Mouse (Mus musculus): ENCODE data around the gene Gabbr2.

Gabbr2 gene

DNA sequence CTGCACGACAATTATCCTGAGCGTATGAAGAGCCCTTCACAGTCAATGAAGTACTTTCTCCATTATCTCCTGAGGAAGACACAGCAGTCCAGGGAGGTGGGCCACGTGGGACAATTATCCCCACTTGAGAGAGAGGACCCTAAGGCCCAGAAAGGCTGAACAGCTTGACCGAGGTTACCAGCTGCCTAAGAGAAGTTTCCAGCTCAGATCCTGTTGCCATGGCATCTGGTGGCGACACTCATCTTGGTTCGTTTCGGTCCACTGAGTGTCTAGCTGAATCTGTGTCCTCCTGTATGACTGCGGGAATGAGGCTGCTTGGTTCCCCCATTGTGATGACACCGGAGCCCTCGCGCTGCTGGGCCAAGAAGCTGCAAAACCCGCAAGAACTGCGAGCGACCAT lies 76.2 kb downstream of the Gabbr2 start:
- no peak for DNase-seq (ENCODE audit: low spot score)

- DNase-seq (ENCODE audit: low spot score) = no peak
Observed at GRCm38 (mm10) chr4:46914606-46915005, 77.1 kb downstream of the Gabbr2 start.

DNA sequence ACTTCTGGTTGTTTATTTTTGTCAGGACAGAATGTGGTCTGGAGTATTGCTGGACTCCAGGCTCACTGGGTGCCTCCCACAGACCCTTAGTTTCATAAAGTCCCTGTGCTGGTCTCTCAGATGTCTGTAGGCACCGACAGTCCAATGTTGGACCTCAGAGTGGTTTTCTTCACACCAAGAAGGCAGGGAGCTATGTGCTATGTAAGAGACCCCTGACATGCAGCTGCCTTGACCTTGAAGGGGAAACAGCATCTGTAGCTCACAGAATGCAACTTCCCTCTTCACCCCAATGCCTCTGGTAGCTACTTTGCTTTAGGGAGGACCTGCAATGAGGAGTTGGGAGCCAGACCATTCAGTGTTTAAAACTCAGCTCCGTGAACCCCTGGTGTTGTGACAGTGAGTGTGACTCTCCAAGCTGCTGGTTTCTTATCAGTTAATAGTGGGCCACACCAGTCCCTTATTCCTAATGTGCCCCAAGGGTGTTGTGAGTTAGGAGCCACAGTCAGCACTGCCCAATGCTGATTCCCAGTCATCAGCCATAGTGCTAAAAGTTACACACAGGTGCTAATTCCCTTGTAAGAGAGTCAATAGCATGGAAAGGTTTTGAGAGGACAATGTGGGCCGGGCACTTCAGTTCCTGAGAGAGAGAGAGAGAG lies 85.5 kb downstream of the Gabbr2 start:
- no peak for DNase-seq (ENCODE audit: low spot score)

- DNase-seq (ENCODE audit: low spot score) = no peak
Observed at GRCm38 (mm10) chr4:46905152-46905551, 86.5 kb downstream of the Gabbr2 start.

DNA sequence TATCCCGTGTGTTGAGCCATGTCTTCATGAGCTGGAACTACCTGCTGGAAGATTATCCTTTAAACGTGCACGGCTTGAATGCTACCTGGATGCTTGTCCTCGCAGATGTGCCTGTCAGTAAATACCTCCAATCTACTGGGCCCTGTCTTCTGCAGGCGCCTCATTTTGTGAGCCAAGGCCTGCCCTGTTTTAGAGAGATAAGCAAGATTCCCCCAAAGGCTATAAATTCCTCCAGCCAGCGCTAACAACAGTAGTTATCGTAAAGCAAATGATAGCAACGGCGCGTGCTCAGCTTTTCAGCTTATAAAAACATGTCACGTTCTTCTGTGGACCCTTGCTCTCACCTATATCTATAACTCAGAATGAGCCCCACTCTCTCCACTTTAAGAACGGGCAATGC lies 87.5 kb downstream of the Gabbr2 start:
- DNase-seq (ENCODE audit: low spot score) = no peak

- no peak for DNase-seq (ENCODE audit: low spot score)
Observed at GRCm38 (mm10) chr4:46898546-46898945, 93.1 kb downstream of the Gabbr2 start.

- DNase-seq (ENCODE audit: low spot score) = no peak
Observed at GRCm38 (mm10) chr4:46897634-46898399, 93.9 kb downstream of the Gabbr2 start.

DNA sequence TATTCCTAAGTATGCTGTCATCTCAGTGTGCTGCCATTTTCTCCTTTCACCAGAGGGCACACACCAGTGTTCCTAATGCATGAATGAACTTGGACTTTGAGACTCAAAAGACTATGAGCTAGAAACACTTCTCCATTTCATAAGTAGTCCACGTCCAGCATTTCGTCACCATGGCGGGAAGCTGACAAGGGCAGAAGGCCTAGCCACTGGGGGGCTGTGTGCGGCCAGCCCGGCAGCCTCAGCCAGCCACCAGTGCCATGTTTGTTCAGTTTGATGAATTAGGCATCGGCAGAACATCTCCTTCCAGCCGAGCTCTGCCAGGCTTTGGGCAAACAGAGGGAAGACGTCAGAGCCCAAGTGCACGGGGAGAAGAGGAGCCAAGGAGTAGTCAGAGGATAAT lies 97.5 kb downstream of the Gabbr2 start:
- no peak for DNase-seq (ENCODE audit: low spot score)

- no peak for DNase-seq (ENCODE audit: low spot score)
Observed at GRCm38 (mm10) chr4:46889175-46889574, 102.5 kb downstream of the Gabbr2 start.

- DNase-seq (ENCODE audit: low spot score) = no peak
Observed at GRCm38 (mm10) chr4:46885627-46886383, 105.9 kb downstream of the Gabbr2 start.

DNA sequence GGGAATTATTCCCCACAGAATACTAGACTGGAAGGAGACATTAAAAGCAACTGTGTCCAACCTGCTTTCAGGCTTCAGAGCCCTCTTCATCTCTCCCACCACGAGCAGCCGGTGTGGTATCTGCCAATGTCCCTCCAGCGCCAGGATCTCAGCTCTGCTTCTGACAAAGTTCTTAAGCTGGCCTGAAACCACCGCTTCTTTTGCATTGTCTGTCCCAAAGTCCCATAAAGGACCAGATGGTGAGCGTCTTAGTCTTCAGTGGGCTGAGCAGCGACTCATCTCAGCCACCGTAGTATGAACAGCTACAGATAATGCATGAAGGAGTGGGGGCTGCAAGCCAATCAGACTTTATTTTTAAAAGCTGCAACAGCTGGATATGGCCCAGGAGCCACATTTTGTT lies 107.5 kb downstream of the Gabbr2 start:
- DNase-seq (ENCODE audit: low spot score) = no peak

DNA sequence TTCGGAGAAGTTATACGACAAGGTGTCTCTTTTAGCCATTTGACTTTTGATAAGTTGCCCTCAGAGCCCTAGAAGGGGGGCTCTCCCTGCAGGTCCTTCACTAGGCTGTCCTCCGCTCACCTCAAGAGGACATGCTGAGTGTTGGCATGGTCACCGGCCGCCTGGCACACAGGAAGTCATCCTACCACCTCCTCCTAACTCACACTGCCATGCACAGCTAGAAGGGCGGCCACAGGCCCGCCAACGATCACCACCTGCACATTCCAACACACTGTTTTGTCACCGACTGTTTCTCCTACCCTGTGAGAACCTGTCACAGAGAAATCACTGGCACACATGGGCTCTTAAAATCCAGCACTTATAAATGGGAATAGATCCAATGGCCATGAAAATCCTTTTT lies 108.1 kb downstream of the Gabbr2 start:
- no peak for DNase-seq (ENCODE audit: low spot score)

- no peak for DNase-seq (ENCODE audit: low spot score)
Observed at GRCm38 (mm10) chr4:46883047-46883446, 108.6 kb downstream of the Gabbr2 start.

DNA sequence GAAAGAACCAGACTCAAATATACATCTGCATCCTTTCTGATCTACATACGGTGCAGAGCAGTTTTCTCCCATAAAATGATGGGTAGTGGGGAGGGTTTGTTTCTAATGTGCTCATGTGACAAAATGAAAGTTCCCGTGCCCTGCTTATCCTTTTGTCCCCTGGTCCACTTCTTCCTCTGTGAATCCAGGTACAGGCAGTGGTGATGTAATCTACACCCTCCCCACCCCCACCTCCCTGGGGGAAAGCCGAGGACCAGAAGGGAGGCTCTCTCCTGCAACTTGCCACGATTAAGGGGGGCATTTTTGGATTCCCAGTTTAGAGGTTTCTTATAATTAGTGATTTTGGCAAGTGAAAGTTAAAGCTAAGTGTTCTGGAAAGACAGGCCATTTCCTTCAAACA lies 110.4 kb downstream of the Gabbr2 start:
- no peak for DNase-seq (ENCODE audit: low spot score)

DNA sequence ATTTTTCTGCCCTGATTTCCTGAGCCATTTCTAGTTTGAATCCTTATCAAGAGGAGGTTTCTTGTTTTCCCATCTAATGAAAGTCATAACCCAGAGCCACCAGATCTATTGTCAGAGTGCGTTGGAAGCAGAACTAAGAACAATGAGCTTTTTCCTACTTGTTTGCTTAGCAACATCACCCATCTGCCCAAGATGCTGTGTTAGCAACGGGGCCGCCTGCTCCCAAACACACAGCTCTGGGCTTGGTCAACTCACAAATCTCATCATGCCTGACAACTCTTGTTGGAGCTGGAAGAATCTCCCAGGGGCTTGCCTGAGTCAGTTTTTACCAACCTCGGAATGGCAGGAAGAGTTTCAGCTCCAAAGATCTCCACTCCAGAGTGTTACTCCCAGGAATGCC lies 111.7 kb downstream of the Gabbr2 start:
- no peak for DNase-seq (ENCODE audit: low spot score)

GRCm38 (mm10) chr4:46872750-46873149 lies 118.9 kb downstream of the Gabbr2 start:
- no peak for DNase-seq (ENCODE audit: low spot score)

GRCm38 (mm10) chr4:46870157-46870556 lies 121.5 kb downstream of the Gabbr2 start:
- no peak for DNase-seq (ENCODE audit: low spot score)

DNA sequence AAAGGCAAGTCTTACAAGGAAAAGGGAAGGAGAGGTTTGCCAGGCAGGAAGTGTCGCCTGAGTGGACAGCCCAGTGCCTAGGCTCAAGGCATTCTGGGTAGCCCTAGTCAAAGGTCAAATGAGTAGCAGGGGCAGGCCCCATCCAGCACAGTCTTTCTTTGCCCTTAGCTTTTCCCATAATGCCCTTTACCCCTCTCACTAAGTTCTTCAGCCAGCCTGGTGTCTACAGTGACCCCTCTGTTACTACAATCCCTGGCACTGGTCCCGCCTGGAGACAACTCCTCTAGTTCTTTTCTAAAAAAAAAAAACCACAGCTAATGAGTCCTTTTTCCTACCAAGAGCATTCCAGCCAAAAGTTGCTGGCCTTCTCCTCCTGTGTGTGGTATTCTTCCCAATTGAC lies 122.3 kb downstream of the Gabbr2 start:
- DNase-seq (ENCODE audit: low spot score) = no peak

GRCm38 (mm10) chr4:46868921-46869320 lies 122.8 kb downstream of the Gabbr2 start:
- no peak for DNase-seq (ENCODE audit: low spot score)

DNA sequence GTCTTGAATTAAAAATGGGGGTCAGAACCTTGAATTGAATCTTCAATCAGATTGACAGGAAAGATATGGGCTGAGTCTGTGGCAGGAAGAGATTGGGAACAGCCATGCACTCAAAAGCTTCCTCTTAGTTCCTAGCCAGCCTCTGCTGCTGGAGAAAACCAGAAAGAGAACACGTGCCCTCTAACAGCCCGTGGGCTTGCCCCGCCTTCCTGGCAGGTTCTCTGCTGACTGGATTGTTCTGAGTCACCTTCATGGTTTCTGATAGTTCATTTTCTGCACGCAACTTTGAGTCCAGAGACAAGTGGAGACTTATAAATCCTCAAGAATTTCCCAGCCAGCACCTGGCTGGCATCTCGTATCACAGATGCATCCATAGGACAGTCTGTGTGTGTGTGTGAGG lies 123.5 kb downstream of the Gabbr2 start:
- DNase-seq (ENCODE audit: low spot score) = no peak

- no peak for DNase-seq (ENCODE audit: low spot score)
Observed at GRCm38 (mm10) chr4:46867779-46868178, 123.9 kb downstream of the Gabbr2 start.

- DNase-seq (ENCODE audit: low spot score) = no peak
Observed at GRCm38 (mm10) chr4:46866070-46866469, 125.6 kb downstream of the Gabbr2 start.

- DNase-seq (ENCODE audit: low spot score) = no peak
Observed at GRCm38 (mm10) chr4:46863721-46864120, 128.0 kb downstream of the Gabbr2 start.

Measured in T-cell, adult 2 months (primary cell).